Mouse (Mus musculus) brain, embryonic 18.5 days (tissue): ENCODE data around the gene Cyp17a1.

Source experiments
- DNase-seq: peaks from one replicate; pipeline ENCODE4 v3.0.0-alpha.2; 2012; ENCODE audit warnings: low read depth, low spot score

Gene Cyp17a1

GRCm38 (mm10) chr19:46617361-46617760 is 55.6 kb downstream of the Cyp17a1 start:
- DNase-seq: no peak
